Mouse (Mus musculus): ENCODE measurements at regions not wholly inside any gene's neighbourhood (a gene's known extent, or its start where the extent isn't known, plus 50 kb on each side); places are given as distances from the start of the nearest gene placed in this dataset.

- H3K36me3 ChIP-seq (ENCODE audit: control insufficient read depth, insufficient read depth, low read length): no peaks in the 10 kb centered on the region
- H3K9me3 ChIP-seq (ENCODE audit: control insufficient read depth, low read depth, low read length): peaks cover 4% of the 10 kb centered on the region; the same call in 1 of the 2 replicates
- peaks cover 6% of the 10 kb centered on the region; the same call in 1 of the 2 replicates for H3K4me1 ChIP-seq (ENCODE audit: control insufficient read depth, insufficient read depth, low read length)
- H3K4me2 ChIP-seq (replicated peaks; ENCODE audit: low read depth, low read length): no peak overlapping the region
- ATAC-seq (ENCODE audit: insufficient number of reproducible peaks, insufficient read depth, low FRiP score, low read depth): no peak
- H3K27ac ChIP-seq (ENCODE audit: low read length): no peak overlapping the region
- WGBS: 78% methylated on average over 9 of the region's 9 CpGs
- H3K4me3 ChIP-seq (ENCODE audit: low read depth, low read length): no peak overlapping the region
- no peaks in the 10 kb centered on the region for H3K27me3 ChIP-seq (ENCODE audit: control insufficient read depth, insufficient read depth, low read length)
- no peak overlapping the region for H3K9ac ChIP-seq (replicated peaks; ENCODE audit: low read depth, low read length)
These were observed 95.9 kb upstream of the 1600014C23Rik start for GRCm38 (mm10) chr17:45829571-45829970.

- no peaks in the 10 kb centered on the region for H3K27me3 ChIP-seq (ENCODE audit: control insufficient read depth, insufficient read depth, low read length)
- 71% methylated on average over 11 of the region's 11 CpGs for WGBS
- no peak overlapping the region for H3K4me2 ChIP-seq (replicated peaks; ENCODE audit: low read depth, low read length)
- peaks cover 6% of the 10 kb centered on the region; the same call in 1 of the 2 replicates for H3K4me1 ChIP-seq (ENCODE audit: control insufficient read depth, insufficient read depth, low read length)
- H3K9me3 ChIP-seq (ENCODE audit: control insufficient read depth, low read depth, low read length): peaks cover 4% of the 10 kb centered on the region; the same call in 1 of the 2 replicates
- H3K36me3 ChIP-seq (ENCODE audit: control insufficient read depth, insufficient read depth, low read length): no peaks in the 10 kb centered on the region
- H3K9ac ChIP-seq (replicated peaks; ENCODE audit: low read depth, low read length): no peak overlapping the region
- no peak overlapping the region for H3K27ac ChIP-seq (ENCODE audit: low read length)
- H3K4me3 ChIP-seq (ENCODE audit: low read depth, low read length): no peak overlapping the region
- ATAC-seq (ENCODE audit: insufficient number of reproducible peaks, insufficient read depth, low FRiP score, low read depth): no peak
These were observed 95.2 kb upstream of the 1600014C23Rik start for GRCm38 (mm10) chr17:45828843-45829242.

- Histone ChIP-seq H3K27ac (ENCODE audit: low read length) (no peak overlapping the region), H3K4me1 (ENCODE audit: control insufficient read depth, insufficient read depth, low read length) (peaks cover 6% of the 10 kb centered on the region; the same call in 1 of the 2 replicates), H3K4me3 (ENCODE audit: low read depth, low read length) (no peak overlapping the region), H3K9ac (replicated peaks; ENCODE audit: low read depth, low read length) (no peak overlapping the region), H3K4me2 (replicated peaks; ENCODE audit: low read depth, low read length) (no peak overlapping the region), H3K36me3 (ENCODE audit: control insufficient read depth, insufficient read depth, low read length) (no peaks in the 10 kb centered on the region), H3K9me3 (ENCODE audit: control insufficient read depth, low read depth, low read length) (peaks cover 4% of the 10 kb centered on the region; the same call in 1 of the 2 replicates), H3K27me3 (ENCODE audit: control insufficient read depth, insufficient read depth, low read length) (no peaks in the 10 kb centered on the region)
- ATAC-seq (ENCODE audit: insufficient number of reproducible peaks, insufficient read depth, low FRiP score, low read depth): no peak
- 86% methylated on average over 9 of the region's 9 CpGs for WGBS
These were observed 94.7 kb upstream of the 1600014C23Rik start for GRCm38 (mm10) chr17:45828284-45828824.

GRCm38 (mm10) chr17:45824977-45825376, 91.3 kb upstream of the 1600014C23Rik start:
- Histone ChIP-seq H3K4me2 (replicated peaks; ENCODE audit: low read depth, low read length) (no peak overlapping the region), H3K36me3 (ENCODE audit: control insufficient read depth, insufficient read depth, low read length) (no peaks in the 10 kb centered on the region), H3K4me3 (ENCODE audit: low read depth, low read length) (no peak overlapping the region), H3K9ac (replicated peaks; ENCODE audit: low read depth, low read length) (no peak overlapping the region), H3K9me3 (ENCODE audit: control insufficient read depth, low read depth, low read length) (no peaks in the 10 kb centered on the region), H3K27ac (ENCODE audit: low read length) (no peak overlapping the region), H3K4me1 (ENCODE audit: control insufficient read depth, insufficient read depth, low read length) (peaks cover 6% of the 10 kb centered on the region; the same call in 1 of the 2 replicates), H3K27me3 (ENCODE audit: control insufficient read depth, insufficient read depth, low read length) (no peaks in the 10 kb centered on the region)
- WGBS: 56% methylated on average over 8 of the region's 8 CpGs
- no peak for ATAC-seq (ENCODE audit: insufficient number of reproducible peaks, insufficient read depth, low FRiP score, low read depth)

GRCm38 (mm10) chr17:45823501-45823900, 89.9 kb upstream of the 1600014C23Rik start:
- H3K27me3 ChIP-seq (ENCODE audit: control insufficient read depth, insufficient read depth, low read length): no peaks in the 10 kb centered on the region
- no peak overlapping the region for H3K27ac ChIP-seq (ENCODE audit: low read length)
- whole genome bisulfite sequencing: 73% methylated on average over 5 of the region's 5 CpGs
- H3K4me2 ChIP-seq (replicated peaks; ENCODE audit: low read depth, low read length): no peak overlapping the region
- ATAC-seq (ENCODE audit: insufficient number of reproducible peaks, insufficient read depth, low FRiP score, low read depth): no peak
- peaks cover 3% of the 10 kb centered on the region; the same call in 1 of the 2 replicates for H3K4me1 ChIP-seq (ENCODE audit: control insufficient read depth, insufficient read depth, low read length)
- no peak overlapping the region for H3K4me3 ChIP-seq (ENCODE audit: low read depth, low read length)
- no peaks in the 10 kb centered on the region for H3K36me3 ChIP-seq (ENCODE audit: control insufficient read depth, insufficient read depth, low read length)
- H3K9me3 ChIP-seq (ENCODE audit: control insufficient read depth, low read depth, low read length): no peaks in the 10 kb centered on the region
- H3K9ac ChIP-seq (replicated peaks; ENCODE audit: low read depth, low read length): no peak overlapping the region

- WGBS: 73% methylated on average over 17 of the region's 17 CpGs
- no peak overlapping the region for H3K9ac ChIP-seq (replicated peaks; ENCODE audit: low read depth, low read length)
These were observed 88.8 kb upstream of the 1600014C23Rik start for GRCm38 (mm10) chr17:45822427-45822826.

GRCm38 (mm10) chr17:45821356-45821755, 87.7 kb upstream of the 1600014C23Rik start:
- Histone ChIP-seq H3K9ac (replicated peaks; ENCODE audit: low read depth, low read length) (no peak overlapping the region), H3K36me3 (ENCODE audit: control insufficient read depth, insufficient read depth, low read length) (no peaks in the 10 kb centered on the region), H3K27ac (ENCODE audit: low read length) (no peak overlapping the region), H3K4me3 (ENCODE audit: low read depth, low read length) (no peak overlapping the region), H3K9me3 (ENCODE audit: control insufficient read depth, low read depth, low read length) (no peaks in the 10 kb centered on the region), H3K4me1 (ENCODE audit: control insufficient read depth, insufficient read depth, low read length) (no peaks in the 10 kb centered on the region), H3K27me3 (ENCODE audit: control insufficient read depth, insufficient read depth, low read length) (no peaks in the 10 kb centered on the region), H3K4me2 (replicated peaks; ENCODE audit: low read depth, low read length) (no peak overlapping the region)
- WGBS: 88% methylated on average over 7 of the region's 7 CpGs
- no peak for ATAC-seq (ENCODE audit: insufficient number of reproducible peaks, insufficient read depth, low FRiP score, low read depth)

More at GRCm38 (mm10) chr17:45822427-45822826, 88.8 kb upstream of the 1600014C23Rik start:
- H3K4me3 ChIP-seq (ENCODE audit: low read depth, low read length): no peak overlapping the region
- no peaks in the 10 kb centered on the region for H3K36me3 ChIP-seq (ENCODE audit: control insufficient read depth, insufficient read depth, low read length)
- ATAC-seq (ENCODE audit: insufficient number of reproducible peaks, insufficient read depth, low FRiP score, low read depth): no peak
- no peaks in the 10 kb centered on the region for H3K4me1 ChIP-seq (ENCODE audit: control insufficient read depth, insufficient read depth, low read length)
- H3K27me3 ChIP-seq (ENCODE audit: control insufficient read depth, insufficient read depth, low read length): no peaks in the 10 kb centered on the region
- no peak overlapping the region for H3K27ac ChIP-seq (ENCODE audit: low read length)
- no peaks in the 10 kb centered on the region for H3K9me3 ChIP-seq (ENCODE audit: control insufficient read depth, low read depth, low read length)
- no peak overlapping the region for H3K4me2 ChIP-seq (replicated peaks; ENCODE audit: low read depth, low read length)

- Histone ChIP-seq H3K4me2 (replicated peaks; ENCODE audit: low read depth, low read length) (no peak overlapping the region), H3K36me3 (ENCODE audit: control insufficient read depth, insufficient read depth, low read length) (no peaks in the 10 kb centered on the region), H3K4me1 (ENCODE audit: control insufficient read depth, insufficient read depth, low read length) (peaks cover 18% of the 10 kb centered on the region), H3K9me3 (ENCODE audit: control insufficient read depth, low read depth, low read length) (no peaks in the 10 kb centered on the region), H3K4me3 (ENCODE audit: low read depth, low read length) (no peak overlapping the region), H3K27ac (ENCODE audit: low read length) (no peak overlapping the region), H3K9ac (replicated peaks; ENCODE audit: low read depth, low read length) (no peak overlapping the region), H3K27me3 (ENCODE audit: control insufficient read depth, insufficient read depth, low read length) (no peaks in the 10 kb centered on the region)
- 85% methylated on average over 8 of the region's 8 CpGs for WGBS
- no peak for ATAC-seq (ENCODE audit: insufficient number of reproducible peaks, insufficient read depth, low FRiP score, low read depth)
These were observed 85.5 kb upstream of the 1600014C23Rik start for GRCm38 (mm10) chr17:45819143-45819542.

GRCm38 (mm10) chr17:45816566-45816965, 82.9 kb upstream of the 1600014C23Rik start:
- H3K27ac ChIP-seq (ENCODE audit: low read length): no peak overlapping the region
- H3K4me1 ChIP-seq (ENCODE audit: control insufficient read depth, insufficient read depth, low read length): peaks cover 18% of the 10 kb centered on the region
- no peak overlapping the region for H3K9ac ChIP-seq (replicated peaks; ENCODE audit: low read depth, low read length)
- H3K27me3 ChIP-seq (ENCODE audit: control insufficient read depth, insufficient read depth, low read length): no peaks in the 10 kb centered on the region
- WGBS: 80% methylated on average over 3 of the region's 3 CpGs
- H3K9me3 ChIP-seq (ENCODE audit: control insufficient read depth, low read depth, low read length): no peaks in the 10 kb centered on the region
- H3K4me2 ChIP-seq (replicated peaks; ENCODE audit: low read depth, low read length): no peak overlapping the region
- no peaks in the 10 kb centered on the region for H3K36me3 ChIP-seq (ENCODE audit: control insufficient read depth, insufficient read depth, low read length)
- no peak for ATAC-seq (ENCODE audit: insufficient number of reproducible peaks, insufficient read depth, low FRiP score, low read depth)
- no peak overlapping the region for H3K4me3 ChIP-seq (ENCODE audit: low read depth, low read length)
